Mouse (Mus musculus) thymus, postnatal 0 days (tissue): ENCODE results near the gene Ascc1. TPM values are rescaled to one million over a fixed set of nuclear protein-coding genes. Genes with fewer than 3 reads are reported as not detected.
A peak's percentile ranks its signal among the peaks of the same experiment; 100 is the strongest.

Source experiments
- DNase-seq: peaks from one replicate; pipeline ENCODE4 v3.0.0-alpha.2; 2015; ENCODE audit warnings: low spot score
- polyA plus RNA-seq: library from polyadenylated mRNA; unstranded; fragments of >200 nt; fragmentation: Nextera tagmentation; extraction: Ambion mirVana; gene quantifications from 2 replicates; pipeline ENCODE4 v1.2.1, GENCODE M21; 2015

The Ascc1 gene
- polyA plus RNA-seq, 1 experiment from 2014 or later, result 38.5 TPM

DNA sequence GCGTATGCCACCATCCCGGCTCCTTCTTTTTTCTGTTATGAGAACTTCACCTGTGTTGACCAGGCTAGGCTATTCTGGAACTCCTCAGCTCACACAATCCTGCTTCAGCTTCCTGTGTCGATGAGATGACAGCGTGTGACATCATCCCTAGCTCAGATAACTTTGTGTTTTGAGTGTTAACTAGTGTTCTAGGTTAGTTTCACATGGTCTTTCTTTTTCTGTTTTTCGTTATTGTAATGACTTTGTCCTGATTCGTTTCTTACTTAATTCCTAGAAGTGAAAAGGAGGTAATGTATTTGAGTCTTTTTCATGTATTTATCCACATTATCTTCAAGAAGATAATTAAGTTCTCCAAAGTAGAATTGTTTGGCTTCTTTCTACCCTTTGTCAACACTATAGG lies 13.6 kb downstream of the Ascc1 start:
- no peak for DNase-seq

DNA sequence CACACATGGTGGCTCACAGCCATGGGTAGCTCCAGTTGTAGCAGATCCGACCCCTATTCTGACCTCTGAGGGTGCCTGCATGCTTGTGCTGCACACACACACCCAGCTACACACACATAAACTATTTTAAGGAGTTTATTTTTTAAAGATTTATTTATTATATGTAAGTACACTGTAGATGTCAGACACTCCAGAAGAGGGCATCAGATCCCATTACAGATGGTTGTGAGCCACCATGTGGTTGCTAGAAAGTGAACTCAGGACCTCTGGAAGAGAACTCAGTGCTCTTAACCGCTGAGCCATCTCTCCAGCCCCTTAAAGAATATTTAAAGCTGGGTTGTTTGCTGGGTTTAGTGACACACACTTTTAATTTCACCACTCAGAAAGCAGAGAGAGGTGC lies 16.7 kb downstream of the Ascc1 start:
- DNase-seq, result no peak

DNA sequence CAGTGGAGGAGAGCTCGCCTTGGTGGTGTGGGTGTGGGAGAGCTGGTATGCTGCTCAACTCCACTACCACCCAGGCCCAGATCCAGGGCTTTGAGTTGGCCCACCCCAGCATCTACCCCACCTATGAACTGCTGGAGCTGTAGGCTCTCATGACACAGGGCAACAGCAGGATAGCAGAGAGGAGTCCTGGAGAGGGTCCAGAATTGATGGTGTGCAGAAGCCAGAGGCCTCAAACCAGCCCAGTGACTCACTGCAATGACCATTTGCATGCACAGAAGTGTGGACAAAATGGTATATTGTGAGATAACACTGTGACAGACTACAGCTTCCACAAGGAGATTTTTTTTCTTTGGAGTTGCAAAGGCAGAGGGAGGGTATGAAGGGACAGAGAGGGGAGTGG lies 21.1 kb downstream of the Ascc1 start:
- DNase-seq, result no peak

DNA sequence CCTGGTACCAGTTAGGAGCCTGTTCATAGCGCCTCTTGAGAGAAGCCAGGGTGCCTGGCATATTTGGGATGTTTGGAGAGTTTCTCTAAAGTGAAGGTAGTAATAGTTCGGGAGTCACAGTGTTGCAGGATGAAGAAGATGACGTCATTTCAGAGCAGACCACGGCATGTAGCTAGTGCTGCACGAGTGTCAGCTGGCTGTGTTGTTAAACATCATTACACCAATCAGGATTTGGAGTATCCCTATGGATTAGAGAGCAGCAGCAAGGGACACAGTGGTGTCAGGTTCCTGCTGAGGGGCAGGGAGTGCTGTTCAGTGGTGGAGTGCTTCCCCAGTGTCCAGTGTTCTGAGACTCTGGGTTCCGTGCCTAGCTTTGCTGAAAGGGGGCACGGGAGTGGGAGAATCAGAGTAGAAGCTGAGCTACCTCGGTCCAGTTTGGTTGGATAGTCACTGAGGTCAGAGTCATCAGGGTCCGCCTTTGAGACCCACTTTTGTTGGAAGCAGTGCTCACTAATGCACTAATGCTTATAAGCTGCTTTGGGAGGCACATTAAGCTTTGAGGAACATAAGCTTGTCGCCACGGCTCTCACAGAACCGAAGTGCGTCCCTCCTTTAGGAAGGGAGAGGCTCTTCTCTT lies 24.3 kb downstream of the Ascc1 start:
- no peak for DNase-seq

DNA sequence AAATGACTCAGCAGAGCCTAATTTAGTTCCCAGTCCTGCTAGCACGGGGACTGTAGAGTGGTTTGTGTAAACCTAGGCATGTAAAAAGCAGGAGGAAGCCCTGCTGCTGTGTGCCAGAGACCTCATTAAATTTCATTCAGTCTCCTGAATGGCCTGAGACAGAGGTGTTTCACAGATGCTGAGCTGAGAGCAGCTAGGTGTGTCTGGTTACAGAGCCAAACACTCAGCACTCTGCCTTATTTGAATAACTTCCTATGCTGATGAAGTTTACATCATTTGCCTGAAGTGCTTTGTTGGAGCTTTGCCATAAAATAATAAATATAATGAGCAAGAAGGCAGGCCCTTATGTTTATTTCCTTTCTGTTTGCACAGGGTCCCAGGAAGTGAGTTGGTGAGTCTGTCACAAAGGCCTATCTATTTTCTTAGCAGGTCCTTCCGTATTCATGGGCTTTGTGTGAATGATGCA lies 25.0 kb downstream of the Ascc1 start:
- no peak for DNase-seq

DNA sequence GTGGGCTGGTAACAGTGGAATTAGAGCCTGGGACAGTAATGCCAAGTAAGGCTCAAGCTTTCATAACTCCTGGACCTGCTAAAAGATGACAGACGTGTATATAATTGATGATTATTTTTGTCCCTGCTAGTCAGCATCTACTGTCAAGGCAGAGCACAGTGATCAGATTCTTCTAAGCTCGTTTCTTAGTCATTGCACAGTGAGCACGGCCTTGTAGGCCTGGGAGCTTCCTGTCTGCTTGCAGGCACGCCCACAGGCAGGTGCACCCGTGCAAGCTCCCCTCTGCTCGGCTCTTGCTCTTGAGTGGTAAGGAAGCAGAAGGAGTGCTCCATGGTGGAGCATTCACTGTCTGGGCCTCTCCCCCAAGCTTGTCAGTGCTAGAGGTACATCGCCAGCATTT lies 25.6 kb downstream of the Ascc1 start:
- DNase-seq, result peak; percentile 78

DNA sequence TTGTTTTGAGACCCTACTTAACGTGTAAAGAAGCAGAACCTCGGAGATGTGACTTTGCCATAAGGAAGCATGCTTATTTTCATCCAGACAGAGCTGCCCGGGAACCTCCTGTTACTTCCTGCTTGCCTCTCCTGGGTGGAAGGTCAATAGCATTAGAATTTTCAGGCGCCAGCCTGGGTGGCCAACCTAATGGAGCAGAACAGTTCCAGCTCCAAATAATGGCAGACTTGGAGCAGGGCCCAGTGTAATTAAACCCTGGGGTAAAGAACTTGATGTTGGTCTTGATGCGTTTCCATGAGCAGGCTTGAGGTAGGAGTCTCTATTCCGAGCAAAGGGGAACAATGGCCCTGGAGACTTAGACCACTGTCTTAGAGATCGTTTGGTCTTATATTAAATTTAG lies 26.4 kb downstream of the Ascc1 start:
- no peak for DNase-seq

DNA sequence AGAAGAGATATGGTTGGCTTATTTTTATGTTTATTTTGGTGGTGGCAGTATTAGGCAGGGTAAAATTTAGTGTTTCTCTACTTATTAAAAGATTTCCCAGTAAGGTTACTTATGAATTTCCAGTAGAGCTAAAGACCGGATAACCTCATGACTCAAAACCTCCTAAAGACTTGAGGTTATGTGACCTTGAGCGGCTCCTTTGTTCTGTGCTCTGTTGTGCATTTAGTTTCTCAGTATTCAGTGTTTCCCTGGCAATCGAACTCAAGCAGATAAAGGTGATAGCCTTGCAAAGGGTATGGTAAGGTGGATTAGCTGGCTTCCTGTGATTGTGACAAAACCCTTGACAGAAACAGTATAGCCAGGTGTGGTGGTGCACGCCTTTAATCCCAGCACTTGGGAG lies 26.8 kb downstream of the Ascc1 start:
- no peak for DNase-seq

DNA sequence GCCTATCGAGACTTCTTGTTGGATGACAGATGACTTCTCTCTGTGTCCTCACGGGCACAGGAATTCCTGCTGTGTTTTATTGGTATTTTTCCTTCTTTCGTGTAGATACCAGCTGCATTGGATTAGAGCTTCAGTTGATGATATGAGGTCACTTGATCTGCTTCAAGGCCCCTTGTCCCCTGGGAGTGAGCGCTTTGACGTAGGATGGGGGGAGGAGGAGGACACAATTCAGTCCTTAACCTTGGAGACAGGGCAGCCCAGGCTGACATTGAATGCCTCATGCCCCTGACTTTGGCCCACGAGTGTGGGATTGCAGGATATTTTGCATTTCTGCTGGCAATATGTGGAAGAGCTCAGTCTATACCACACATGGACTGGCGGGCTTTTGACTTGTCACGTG lies 29.0 kb downstream of the Ascc1 start:
- no peak for DNase-seq

DNA sequence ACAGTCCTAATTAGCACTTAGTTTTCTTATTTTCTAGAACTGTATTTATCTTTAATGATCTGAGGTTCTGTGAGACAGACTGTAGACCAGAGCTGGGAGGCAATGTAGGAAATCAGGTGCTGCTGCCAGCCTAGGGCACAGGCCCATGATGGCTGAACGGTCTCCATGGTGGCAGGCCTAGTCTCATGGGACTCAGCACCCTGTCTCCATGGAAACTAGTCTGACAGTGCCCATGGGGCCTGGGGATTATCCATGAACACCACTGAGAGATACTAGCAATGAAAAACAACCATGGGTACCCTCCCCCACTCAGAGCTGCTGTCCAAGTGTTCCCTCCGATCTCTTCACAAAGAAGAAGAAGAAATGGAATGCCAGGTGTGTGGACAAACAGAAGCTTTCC lies 29.4 kb downstream of the Ascc1 start:
- no peak for DNase-seq

DNA sequence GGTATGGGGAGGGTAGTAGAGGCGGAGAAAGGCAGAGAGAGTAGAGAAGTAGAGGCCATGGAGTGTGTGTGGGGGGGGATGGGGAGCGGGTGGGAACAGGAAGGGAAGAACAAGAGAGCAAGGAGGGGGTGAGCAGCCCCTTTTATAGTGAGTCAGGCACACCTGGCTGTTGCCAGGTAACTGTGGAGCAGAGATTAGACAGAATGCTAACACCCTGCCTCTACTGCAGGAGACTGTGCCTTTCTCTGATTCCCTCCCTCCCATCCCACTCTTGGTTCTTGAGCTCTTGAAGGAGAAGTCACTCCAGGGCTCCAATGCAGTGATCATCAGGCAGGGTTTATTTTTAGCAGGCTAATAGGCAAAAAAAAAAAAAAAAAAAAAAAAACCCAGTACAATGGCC lies 30.0 kb downstream of the Ascc1 start:
- no peak for DNase-seq

DNA sequence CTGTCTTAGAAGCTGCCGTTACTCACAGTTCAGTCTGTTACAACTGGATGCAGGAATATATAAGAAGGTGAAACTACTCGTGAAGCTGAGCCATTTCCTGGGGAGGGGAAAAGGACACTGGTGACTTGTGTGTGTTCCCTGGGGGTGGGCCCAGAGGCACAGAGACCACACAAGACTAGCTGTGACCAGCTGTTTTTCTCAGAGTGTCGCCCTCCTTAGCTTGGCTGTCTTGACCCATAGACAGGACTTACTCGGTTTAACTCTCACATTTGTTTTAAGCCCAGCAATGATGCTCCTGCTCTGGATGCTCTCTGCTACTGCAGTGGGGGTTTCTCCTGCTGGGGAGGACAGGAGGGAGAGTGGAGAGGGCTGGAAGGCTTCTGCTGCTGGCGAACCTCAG lies 30.5 kb downstream of the Ascc1 start:
- no peak for DNase-seq

DNA sequence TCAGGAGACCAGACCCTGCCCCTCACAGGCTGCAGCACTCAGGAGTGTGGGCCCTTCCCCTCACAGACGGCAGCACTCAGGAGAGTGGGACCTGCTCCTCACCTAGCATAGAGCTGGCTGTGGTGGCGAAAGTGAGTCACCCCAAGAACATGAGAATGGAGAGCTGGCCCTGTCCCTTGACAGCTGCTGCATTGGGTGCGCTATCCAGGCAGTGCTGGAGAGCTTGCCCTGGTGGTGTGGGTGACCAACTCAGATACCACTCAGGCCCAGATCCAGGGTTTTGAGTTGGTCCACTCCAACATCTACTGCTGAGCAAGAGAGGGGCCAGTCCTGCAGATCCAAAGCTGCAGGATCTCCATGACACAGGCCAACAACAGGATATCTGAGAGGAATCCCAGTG lies 32.0 kb downstream of the Ascc1 start:
- DNase-seq, result no peak

DNA sequence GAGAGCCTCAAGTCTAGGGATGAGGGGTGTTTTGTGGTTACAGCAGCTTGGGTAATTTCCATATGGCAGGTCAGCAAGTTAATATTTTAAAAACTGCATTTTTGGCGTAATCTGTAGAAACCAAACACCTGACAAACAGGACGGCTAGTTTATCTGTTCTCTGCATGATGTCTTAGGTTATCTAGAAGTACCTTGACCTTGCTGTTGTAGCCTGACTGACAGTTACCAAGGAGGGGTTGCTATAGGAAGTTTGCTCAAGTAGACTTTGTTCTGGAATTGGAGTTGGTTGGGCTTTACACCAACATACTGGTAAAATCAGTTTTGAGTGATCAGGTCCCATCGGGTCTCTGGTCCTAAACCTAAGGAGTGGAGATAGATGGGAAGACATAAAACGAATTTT lies 33.1 kb downstream of the Ascc1 start:
- DNase-seq, result no peak

DNA sequence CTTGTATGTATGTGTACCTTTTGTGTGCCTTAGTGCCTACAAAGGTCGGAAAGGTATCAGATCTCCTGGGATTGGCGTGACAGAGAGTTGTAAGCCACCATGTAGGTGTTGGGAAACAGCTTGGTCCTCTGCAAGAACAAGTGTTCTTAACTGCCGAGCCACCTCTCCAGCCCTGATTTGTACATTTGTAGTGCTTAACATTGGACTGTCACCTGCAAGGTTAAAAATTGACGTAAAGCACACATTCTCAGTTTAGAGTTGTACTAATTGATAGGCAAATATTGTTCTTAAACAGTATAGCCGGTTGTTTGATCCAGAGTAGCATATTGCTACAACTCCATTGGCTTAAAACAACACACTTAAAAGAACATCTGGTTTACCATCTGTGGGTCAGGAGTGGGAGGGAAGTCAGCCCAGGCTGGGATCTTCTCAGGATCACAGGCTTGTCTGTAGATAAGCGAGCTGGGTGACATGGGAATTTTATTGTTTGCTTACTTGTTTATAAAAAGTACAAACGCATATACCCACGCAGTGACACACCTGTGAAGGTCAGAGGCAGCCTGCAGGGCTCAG lies 39.8 kb downstream of the Ascc1 start:
- no peak for DNase-seq

DNA sequence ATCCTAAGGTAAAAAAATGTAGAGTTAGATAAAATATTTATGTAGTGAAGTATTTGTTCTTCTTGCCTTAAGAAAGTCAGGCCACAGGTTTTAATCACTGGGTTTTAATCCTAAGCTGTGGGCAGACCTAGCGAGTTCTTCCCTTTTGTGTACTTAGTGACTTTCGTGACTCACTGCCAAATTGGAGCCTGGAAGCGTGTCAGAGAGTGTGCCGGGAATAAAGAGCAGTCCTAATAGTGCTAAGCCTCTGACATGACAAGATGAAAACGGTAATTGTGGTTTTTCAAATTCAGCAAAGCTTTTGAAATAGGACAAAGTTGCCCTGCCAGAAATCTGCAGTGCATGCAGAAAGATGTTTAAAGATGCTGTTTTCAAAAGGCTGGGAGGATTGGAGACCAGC lies 44.1 kb downstream of the Ascc1 start:
- no peak for DNase-seq

DNA sequence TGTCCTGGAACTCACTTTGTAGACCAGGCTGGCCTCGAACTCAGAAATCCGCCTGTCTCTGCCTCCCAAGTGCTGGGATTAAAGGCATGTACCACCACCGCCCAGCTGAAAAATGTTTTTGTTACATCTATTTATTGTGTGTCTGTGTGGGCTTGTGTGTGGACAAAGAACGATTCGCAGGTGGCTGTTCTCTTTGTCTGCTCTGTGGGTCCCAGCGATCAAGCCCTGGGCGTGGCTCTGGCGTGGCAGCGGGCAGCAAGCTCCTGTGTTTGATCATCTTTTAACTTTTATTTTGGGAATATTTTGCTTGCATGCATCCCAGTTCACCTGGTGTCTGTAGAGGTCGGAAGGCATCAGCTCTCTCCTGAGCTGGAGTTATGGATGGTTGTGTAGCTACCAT lies 48.0 kb downstream of the Ascc1 start:
- no peak for DNase-seq

DNA sequence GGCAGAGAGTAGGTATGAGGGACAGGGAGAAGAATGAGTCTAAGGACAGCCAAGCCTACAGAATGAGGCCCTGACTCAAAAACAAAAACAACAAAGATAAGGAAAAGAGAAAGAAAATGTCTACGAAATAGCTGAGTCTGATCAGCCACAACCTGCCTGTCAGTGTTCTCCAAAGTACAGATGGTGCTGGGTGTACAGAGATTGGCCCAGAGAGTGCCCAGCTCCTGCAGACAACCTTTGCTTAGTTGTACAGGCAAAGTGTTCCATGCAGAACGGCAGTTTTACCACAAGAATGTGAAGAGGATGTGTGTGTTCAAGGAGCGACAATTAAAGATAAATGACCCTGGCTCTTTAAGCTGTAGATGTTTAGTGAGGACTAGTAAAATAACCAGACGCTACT lies 50.5 kb downstream of the Ascc1 start:
- no peak for DNase-seq

DNA sequence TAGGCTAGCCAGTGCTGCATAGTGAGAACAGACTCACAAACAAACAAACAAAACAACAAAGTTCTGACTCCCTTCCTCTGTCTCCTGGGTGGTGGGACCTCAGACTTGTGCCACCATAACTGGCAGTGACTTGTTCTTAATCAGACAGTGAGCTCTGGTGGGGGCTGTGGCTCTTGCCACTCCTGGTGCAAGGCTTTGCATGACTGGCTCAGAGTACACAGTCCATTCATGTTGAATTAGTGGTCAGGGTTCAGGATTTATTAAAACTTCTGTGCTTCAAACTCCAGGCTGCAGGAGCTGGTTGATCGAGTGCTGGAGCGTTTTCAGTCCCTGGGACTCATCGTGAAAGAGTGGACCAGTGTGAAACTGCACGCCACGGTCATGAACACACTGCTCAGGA lies 59.6 kb downstream of the Ascc1 start:
- DNase-seq, result no peak

DNA sequence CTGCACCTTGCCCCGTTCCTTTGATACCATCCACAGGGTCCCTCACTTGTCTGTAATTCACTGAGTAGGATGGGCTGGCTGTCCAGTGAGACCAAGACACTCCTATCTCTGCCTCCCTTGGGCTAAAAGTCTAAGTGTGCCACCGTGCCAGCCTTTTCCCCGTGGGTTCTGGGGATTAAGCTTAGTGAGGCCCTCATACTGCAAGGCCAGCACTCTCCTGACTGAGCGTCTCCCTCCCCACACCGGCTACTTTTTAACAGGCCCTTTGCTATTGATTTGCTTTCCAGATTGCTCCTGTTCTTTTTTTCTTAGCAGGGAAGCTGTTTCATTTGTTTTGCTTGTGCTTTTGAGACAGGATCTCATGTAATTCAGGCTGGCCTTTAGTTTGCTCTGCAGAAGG lies 60.3 kb downstream of the Ascc1 start:
- DNase-seq, result no peak

DNA sequence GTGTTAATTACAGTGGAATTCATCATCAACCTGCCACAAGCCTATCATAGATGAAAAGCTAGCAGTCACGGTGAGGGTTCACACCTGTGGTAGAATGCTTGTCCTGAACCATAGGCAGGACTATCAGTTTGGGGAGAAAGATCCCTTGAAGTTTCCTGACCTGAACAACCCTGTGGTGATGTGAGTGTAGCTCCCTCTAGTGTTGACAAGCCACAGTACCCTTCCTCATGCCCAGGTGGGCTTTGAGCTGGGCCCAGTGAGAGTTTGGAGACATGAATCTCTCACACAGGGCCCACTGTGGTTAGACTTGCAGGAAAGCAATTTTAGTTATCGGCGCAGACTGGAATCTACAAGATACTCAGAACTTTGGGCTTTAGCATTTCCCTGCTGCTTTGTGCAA lies 63.9 kb downstream of the Ascc1 start:
- DNase-seq, result peak; percentile 70

DNA sequence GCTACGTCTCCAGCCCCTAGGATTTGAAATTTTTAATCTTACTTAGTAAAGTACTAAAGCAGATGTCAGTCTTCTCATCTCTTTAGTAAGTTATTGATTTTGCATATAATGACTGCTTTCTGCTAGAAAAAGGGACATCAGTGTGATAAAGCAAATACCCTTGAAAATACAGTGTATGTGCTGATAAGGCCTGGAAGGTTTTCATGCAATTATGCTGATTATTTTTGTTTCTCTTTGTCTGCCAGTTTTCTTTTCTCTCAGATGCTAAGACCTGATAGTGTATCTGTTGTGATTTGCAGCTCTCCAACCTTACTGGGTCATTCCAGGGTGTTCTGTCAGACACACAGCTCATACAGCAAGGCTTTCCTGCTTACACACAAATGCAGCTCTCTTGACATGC lies 72.6 kb downstream of the Ascc1 start:
- DNase-seq, result no peak

DNA sequence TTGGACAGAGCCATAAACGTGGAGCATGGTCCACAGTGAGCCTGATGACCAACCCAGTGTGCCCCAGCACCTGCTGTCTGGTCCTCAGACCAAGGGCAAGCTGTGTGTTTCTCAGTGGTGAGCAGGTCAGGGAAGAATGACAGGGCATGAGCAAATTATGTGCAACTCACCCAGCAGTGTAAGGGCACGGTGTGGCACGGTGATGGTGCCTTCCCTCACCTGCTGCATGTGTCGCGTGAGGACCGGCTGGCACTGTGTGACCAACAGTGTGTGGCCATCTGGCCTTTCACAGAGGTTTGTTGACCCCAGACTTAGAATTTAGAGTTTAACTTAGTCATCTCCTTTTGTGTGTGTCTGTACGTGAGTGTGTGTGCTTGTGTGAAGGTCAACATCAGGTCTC lies 74.6 kb downstream of the Ascc1 start:
- no peak for DNase-seq
